Mouse (Mus musculus) lung, postnatal 0 days (tissue): ENCODE measurements at regions not wholly inside any gene's neighbourhood (a gene's known extent, or its start where the extent isn't known, plus 50 kb on each side); places are given as distances from the start of the nearest gene placed in this dataset.

Source experiments
- ATAC-seq: fragments of 200-750 bp; cut with Nextera tagmentation; 2 replicates; pipeline ENCODE4 v1.8.0; 2017; ENCODE audit warnings: moderate library complexity
- DNase-seq: peaks from one replicate; pipeline ENCODE4 v3.0.0-alpha.2; 2016; ENCODE audit warnings: low spot score
- H3K27ac ChIP-seq: fragments of 300-500 bp; sonication (generic); 2 replicates; pipeline ENCODE4 v1.5.1; 2014; ENCODE audit warnings: antibody characterized with exemption, mild to moderate bottlenecking, low read length, mixed read lengths
- H3K27me3 ChIP-seq: fragments of 300-500 bp; sonication (generic); replicated peaks from 2 replicates; pipeline ENCODE4 v1.6.1; 2014; ENCODE audit warnings: low read length, mixed read lengths; ENCODE audit not compliant: insufficient read depth
- H3K36me3 ChIP-seq: fragments of 300-500 bp; sonication (generic); 2 replicates; pipeline ENCODE4 v1.6.1; 2014; ENCODE audit warnings: low read length, mixed read lengths; ENCODE audit not compliant: insufficient read depth
- H3K4me1 ChIP-seq: fragments of 300-500 bp; sonication (generic); 2 replicates; pipeline ENCODE4 v1.6.1; 2014; ENCODE audit warnings: antibody characterized with exemption, low read depth, low read length, mixed read lengths; ENCODE audit not compliant: insufficient read depth
- H3K4me2 ChIP-seq: fragments of 300-500 bp; sonication (generic); replicated peaks from 2 replicates; pipeline ENCODE4 v1.6.1; 2014; ENCODE audit warnings: low read depth, mild to moderate bottlenecking, low read length, moderate library complexity, mixed read lengths
- H3K4me3 ChIP-seq: fragments of 300-500 bp; sonication (generic); 2 replicates; pipeline ENCODE4 v1.5.1; 2014; ENCODE audit warnings: low read depth, low read length
- H3K9ac ChIP-seq: fragments of 300-500 bp; sonication (generic); replicated peaks from 2 replicates; pipeline ENCODE4 v1.6.1; 2014; ENCODE audit warnings: low read depth, mild to moderate bottlenecking
- H3K9me3 ChIP-seq: fragments of 300-500 bp; sonication (generic); 2 replicates; pipeline ENCODE4 v1.6.1; 2016; ENCODE audit warnings: low read length, mixed read lengths
- CTCF ChIP-seq: IDR thresholded peaks from 2 replicates; pipeline ENCODE4 v1.5.1; 2016; ENCODE audit warnings: antibody characterized with exemption, mild to moderate bottlenecking
- EP300 ChIP-seq: IDR thresholded peaks from 2 replicates; pipeline ENCODE4 v1.6.1; 2016; ENCODE audit warnings: antibody characterized with exemption, mild to moderate bottlenecking, control low read depth
- WGBS: fragments of 180-500 bp; shearing (Covaris S2); extraction: QIAGEN DNeasy Blood & Tissue Kit; methylation state at CpG from one replicate; pipeline ENCODE4 v1.1.7; 2014; 5-methylcytosine and 5-hydroxymethylcytosine counted together

DNA sequence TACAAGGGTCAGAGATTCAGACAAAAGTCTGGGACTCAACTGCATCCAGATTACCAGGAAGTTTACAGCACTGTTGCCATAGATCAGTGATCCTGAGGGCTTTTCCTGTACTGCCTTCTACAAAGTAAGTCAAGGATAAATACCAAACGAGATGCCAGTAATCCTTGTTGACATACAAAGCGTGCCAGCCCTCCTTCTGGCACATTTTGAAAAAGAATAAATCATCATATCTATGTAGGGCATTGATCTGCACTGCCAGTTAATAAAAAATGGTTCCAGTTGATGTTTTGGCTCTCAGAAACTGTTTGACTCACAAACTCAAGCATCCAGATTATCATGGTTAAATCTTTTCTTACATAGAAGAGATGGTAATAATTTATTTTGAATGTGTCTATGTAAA is 390.5 kb downstream of the Pdgfc start:
- no peak for ATAC-seq
- H3K9me3 ChIP-seq: no peaks in the 10 kb centered on the region
- 45% methylated on average over 2 of the region's 2 CpGs for WGBS
- H3K36me3 ChIP-seq: no peaks in the 10 kb centered on the region
- no peak overlapping the region for H3K9ac ChIP-seq
- no peaks in the 10 kb centered on the region for H3K27me3 ChIP-seq
- no peak overlapping the region for H3K4me2 ChIP-seq
- TF ChIP-seq CTCF (no peak), EP300 (no peak)
- DNase-seq: no peak
- no peak overlapping the region for H3K27ac ChIP-seq
- H3K4me3 ChIP-seq: no peak overlapping the region
- H3K4me1 ChIP-seq: no peaks in the 10 kb centered on the region
